Mouse (Mus musculus) A20 (cell line): ENCODE results near the gene Vopp1.
A peak's percentile ranks its signal among the peaks of the same experiment; 100 is the strongest.

Experiments used
- DNase-seq: peaks from one replicate; pipeline ENCODE4 v3.0.0-alpha.2; 2011; ENCODE audit warnings: low read depth, low spot score

Gene Vopp1

GRCm38 (mm10) chr6:57784251-57784650 is 40.7 kb downstream of the Vopp1 start:
- DNase-seq: no peak

GRCm38 (mm10) chr6:57782658-57783057 is 42.3 kb downstream of the Vopp1 start:
- DNase-seq: no peak

- no peak for DNase-seq
Measured at GRCm38 (mm10) chr6:57780359-57780758, 44.6 kb downstream of the Vopp1 start.

- no peak for DNase-seq
Measured at GRCm38 (mm10) chr6:57773792-57774191, 51.2 kb downstream of the Vopp1 start.

- no peak for DNase-seq
Measured at GRCm38 (mm10) chr6:57770467-57771190, 54.3 kb downstream of the Vopp1 start.

- DNase-seq: no peak
Measured at GRCm38 (mm10) chr6:57768948-57769525, 55.9 kb downstream of the Vopp1 start.

- no peak for DNase-seq
Measured at GRCm38 (mm10) chr6:57767112-57767868, 57.7 kb downstream of the Vopp1 start.

GRCm38 (mm10) chr6:57766287-57766686 is 58.7 kb downstream of the Vopp1 start:
- DNase-seq: no peak

GRCm38 (mm10) chr6:57765095-57765878 is 59.7 kb downstream of the Vopp1 start:
- DNase-seq: no peak

- no peak for DNase-seq
Measured at GRCm38 (mm10) chr6:57763054-57763453, 61.9 kb downstream of the Vopp1 start.

- no peak for DNase-seq
Measured at GRCm38 (mm10) chr6:57753962-57754759, 70.8 kb downstream of the Vopp1 start.

GRCm38 (mm10) chr6:57745748-57746129 is 79.2 kb downstream of the Vopp1 start:
- DNase-seq: no peak

- DNase-seq: no peak
Measured at GRCm38 (mm10) chr6:57744974-57745747, 79.8 kb downstream of the Vopp1 start.

GRCm38 (mm10) chr6:57744123-57744522 is 80.8 kb downstream of the Vopp1 start:
- no peak for DNase-seq

GRCm38 (mm10) chr6:57743333-57743732 is 81.6 kb downstream of the Vopp1 start:
- DNase-seq: peak; percentile 18

GRCm38 (mm10) chr6:57742749-57743148 is 82.2 kb downstream of the Vopp1 start:
- no peak for DNase-seq

- no peak for DNase-seq
Measured at GRCm38 (mm10) chr6:57721347-57721746, 103.6 kb downstream of the Vopp1 start.

- no peak for DNase-seq
Measured at GRCm38 (mm10) chr6:57711726-57712125, 113.2 kb downstream of the Vopp1 start.

GRCm38 (mm10) chr6:57706721-57707120 is 118.2 kb downstream of the Vopp1 start:
- peak; percentile 59 for DNase-seq

- no peak for DNase-seq
Measured at GRCm38 (mm10) chr6:57703703-57704102, 121.3 kb downstream of the Vopp1 start.
